Mouse (Mus musculus) T-helper 17 cell (primary cell): ENCODE measurements at regions not wholly inside any gene's neighbourhood (a gene's known extent, or its start where the extent isn't known, plus 50 kb on each side); places are given as distances from the start of the nearest gene placed in this dataset.
"Not testable (repeated sequence)": the region's sequence is repeated elsewhere in the genome, so short reads cannot be mapped to it uniquely, and the experiment has no call there.

Experiments used
- in situ Hi-C, 2 experiments: fragments of 300-600 bp; cut with MboI, MseI; formaldehyde crosslinking; loops; 1 replicate in 1 of 2; 2 replicates in 1 of 2; pipeline ENCODE4 v1.15.1; 2025; ENCODE audit warnings: high pct_unique_total_duplicates in 2 of 2

DNA sequence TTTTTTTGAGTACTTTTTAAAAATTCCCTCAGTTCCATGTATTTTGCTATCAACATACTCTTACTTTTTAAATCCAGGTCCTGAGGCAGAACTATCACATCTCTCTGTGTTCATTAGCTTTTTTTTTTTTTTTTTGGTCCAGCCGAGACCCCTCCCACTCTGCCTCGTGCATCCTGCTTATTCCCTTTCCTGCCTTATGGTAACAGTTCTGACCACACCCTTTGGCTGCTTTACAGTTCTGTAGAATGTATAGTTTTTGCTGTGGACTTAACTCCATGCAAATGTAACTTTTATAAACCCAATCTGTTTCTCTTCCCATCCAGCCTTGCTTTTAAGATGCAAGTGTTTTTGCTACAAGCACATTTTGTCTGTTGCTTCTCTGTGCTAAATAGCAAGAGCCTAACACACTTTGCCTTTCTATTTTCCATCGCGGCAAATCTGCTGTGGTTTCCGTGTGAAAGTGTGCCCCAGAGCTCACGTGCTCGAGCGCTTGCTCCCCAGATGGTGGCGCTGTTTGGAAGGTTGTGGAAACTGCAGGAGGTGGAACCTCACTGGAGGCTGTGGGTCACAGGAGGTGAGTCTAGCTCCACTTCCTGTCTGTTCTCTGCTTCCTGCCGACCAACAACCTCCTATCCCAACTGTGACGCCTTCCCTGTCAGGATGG is 92.3 kb upstream of the Vldlr start:
- in situ Hi-C loops: no loop called here

- in situ Hi-C loops: not testable (repeated sequence)
Measured at GRCm38 (mm10) chr19:27128501-27128900, 87.8 kb upstream of the Vldlr start.

DNA sequence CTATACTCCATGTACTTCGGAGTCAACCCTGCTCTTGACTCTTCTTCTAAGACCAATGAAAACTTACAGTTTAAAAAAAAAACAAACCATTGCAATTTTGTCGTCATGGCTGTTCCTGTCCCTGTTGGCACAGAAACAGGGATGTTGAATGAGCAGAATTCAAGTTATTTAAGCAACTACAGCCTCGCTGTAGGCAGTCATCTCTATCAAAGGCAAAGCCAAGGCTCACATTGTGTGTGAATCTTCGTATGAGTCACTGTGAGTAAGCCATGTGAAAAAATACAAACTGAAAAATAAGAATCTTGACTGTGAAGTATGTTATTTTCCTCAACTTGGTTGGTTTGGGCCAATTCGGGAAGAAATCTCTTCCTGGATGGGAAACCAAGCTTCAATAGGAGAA is 81.9 kb upstream of the Vldlr start:
- in situ Hi-C loops: no loop called here

DNA sequence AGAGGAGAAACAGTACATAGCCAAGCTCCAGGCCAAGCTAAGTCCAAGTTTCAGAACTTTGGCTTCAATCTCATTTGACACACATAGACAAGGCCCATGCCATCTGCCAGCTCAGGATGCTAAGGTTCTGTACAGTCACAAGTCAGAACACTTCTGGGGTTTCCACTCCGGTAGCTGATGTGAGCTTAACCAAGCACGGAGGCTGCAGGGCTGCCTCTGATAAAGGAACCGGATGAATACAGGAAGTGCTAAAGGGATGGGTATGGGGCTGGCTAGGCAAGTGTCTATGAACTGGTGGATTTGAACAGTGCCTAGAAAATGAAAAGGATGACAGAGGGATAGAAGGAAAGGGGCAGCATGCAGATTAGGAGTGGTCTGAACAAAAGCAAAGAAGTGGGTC is 75.4 kb upstream of the Vldlr start:
- in situ Hi-C loops: no loop called here

GRCm38 (mm10) chr19:27142181-27142580 is 74.1 kb upstream of the Vldlr start:
- in situ Hi-C loops: no loop called here

- in situ Hi-C loops: no loop called here
Measured at GRCm38 (mm10) chr19:27147404-27147803, 68.9 kb upstream of the Vldlr start.

DNA sequence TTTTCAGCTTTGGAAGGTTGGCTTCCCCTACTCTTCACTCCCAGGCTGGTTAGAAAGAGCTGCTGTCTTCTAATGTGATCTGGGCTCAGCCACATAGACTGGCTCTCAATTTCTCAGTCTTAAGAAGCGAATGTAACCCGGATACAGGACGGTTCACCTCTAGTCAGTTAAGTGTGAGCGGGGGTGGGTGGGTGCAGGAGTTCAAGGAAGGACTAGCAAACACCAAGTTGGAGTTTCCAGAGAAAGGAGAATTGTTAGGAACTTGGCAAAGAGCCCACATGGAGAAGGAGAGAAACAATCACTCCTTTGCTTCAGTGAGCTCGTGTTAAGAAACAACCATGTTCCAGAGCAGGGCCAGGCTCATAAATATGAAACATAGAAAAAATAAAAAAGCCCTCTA is 68.0 kb upstream of the Vldlr start:
- in situ Hi-C loops: no loop called here

GRCm38 (mm10) chr19:27149567-27149966 is 66.7 kb upstream of the Vldlr start:
- in situ Hi-C loops: no loop called here

DNA sequence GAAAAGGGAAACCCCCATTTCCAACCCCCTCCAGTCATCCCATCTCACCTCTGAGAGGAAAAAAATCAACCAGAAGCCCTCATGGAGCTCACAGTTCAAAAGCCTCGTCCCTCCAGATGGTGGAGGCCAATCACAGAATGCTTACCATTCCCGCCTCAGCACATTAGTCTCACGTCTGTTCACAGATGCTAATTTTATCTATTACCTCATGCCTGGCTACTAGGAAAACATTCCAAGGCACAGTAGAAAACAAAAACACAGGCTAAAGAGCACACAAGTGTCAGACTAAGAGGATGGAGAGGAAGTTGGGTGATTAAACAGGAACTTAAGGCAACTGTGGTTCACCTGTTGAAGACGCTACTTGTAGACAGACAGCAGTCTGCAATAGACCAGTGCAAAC is 54.4 kb upstream of the Vldlr start:
- in situ Hi-C loops: no loop called here
